Mouse (Mus musculus): Measurements from ENCODE around the gene 1700113H08Rik.

DNA sequence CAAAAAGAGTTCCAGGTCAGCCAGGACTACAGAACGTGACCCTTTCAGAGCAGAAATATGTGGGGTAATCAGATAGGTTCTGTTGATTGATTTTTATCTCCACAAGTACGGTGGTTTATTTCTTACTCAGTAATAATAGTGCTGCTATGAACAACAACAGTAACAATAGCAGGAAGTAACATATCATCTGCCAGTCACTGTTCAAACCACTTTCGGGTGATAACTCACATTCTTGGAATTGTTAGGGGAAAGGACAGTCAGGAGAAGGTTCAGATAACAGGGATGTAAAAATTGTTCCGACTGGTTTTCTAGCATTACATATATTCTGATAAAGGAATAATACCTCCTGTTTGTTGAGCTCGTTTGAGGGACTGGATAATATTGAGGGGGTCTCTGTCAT is 42.4 kb upstream of the 1700113H08Rik start:
- TF ChIP-seq GATA1 (IDR thresholded peaks at IDR 0.05; ENCODE audit: borderline replicate concordance, low read length) (no peak), FLI1 (IDR thresholded peaks at IDR 0.05; ENCODE audit: low read length) (no peak)
